Mouse (Mus musculus) heart, embryonic 10.5 days (tissue): ENCODE data around the gene Hopx. TPM values are rescaled to one million over a fixed set of nuclear protein-coding genes. Genes with fewer than 3 reads are reported as not detected.

Experiments used
- DNase-seq: peaks from one replicate; pipeline ENCODE4 v3.0.0-alpha.2; 2017; ENCODE audit warnings: low spot score
- H3K27ac ChIP-seq: fragments of 300-500 bp; sonication (generic); 2 replicates; pipeline ENCODE4 v1.5.1; 2016; ENCODE audit warnings: mild to moderate bottlenecking
- H3K27me3 ChIP-seq: fragments of 300-500 bp; sonication (generic); 2 replicates; pipeline ENCODE4 v1.6.1; 2016; ENCODE audit warnings: mild to moderate bottlenecking; ENCODE audit not compliant: poor library complexity, insufficient read depth, severe bottlenecking
- H3K36me3 ChIP-seq: fragments of 300-500 bp; sonication (generic); 2 replicates; pipeline ENCODE4 v1.6.1; 2016; ENCODE audit warnings: mild to moderate bottlenecking, moderate library complexity
- H3K4me1 ChIP-seq: fragments of 300-500 bp; sonication (generic); 2 replicates; pipeline ENCODE4 v1.6.1; 2016; ENCODE audit warnings: mild to moderate bottlenecking
- H3K4me3 ChIP-seq: fragments of 300-500 bp; sonication (generic); 2 replicates; pipeline ENCODE4 v1.5.1; 2016; ENCODE audit warnings: mild to moderate bottlenecking, moderate library complexity
- H3K9me3 ChIP-seq: fragments of 300-500 bp; sonication (generic); 2 replicates; pipeline ENCODE4 v1.6.1; 2016; ENCODE audit warnings: mild to moderate bottlenecking, moderate library complexity
- WGBS: fragments of 180-500 bp; shearing (Covaris S2); methylation state at CpG from one replicate; pipeline ENCODE4 v1.1.7; 2016; 5-methylcytosine and 5-hydroxymethylcytosine counted together
- polyA plus RNA-seq: library from polyadenylated mRNA; unstranded; fragments of >200 nt; fragmentation: Nextera tagmentation; extraction: Ambion mirVana; gene quantifications from 2 replicates; pipeline ENCODE4 v1.2.1, GENCODE M21; 2016

Gene Hopx
- polyA plus RNA-seq, 1 experiment from 2014 or later = 6.7 TPM

GRCm38 (mm10) chr5:77143076-77143475 is 28.2 kb upstream of the Hopx start:
- Histone ChIP-seq H3K36me3 (no peaks in the 10 kb centered on the region), H3K27me3 (0 out of 2 replicates have a peak, but pooled peaks cover 3% of the 10 kb centered on the region), H3K9me3 (no peaks in the 10 kb centered on the region), H3K4me3 (no peak overlapping the region), H3K27ac (peak overlapping the region; percentile 36; the same call in 1 of the 2 replicates), H3K4me1 (peaks cover 28% of the 10 kb centered on the region)
- no peak for DNase-seq
- 63% methylated on average over 3 of the region's 3 CpGs for WGBS

- 72% methylated on average over 7 of the region's 7 CpGs for WGBS
- H3K9me3 ChIP-seq = no peaks in the 10 kb centered on the region
- no peak overlapping the region for H3K27ac ChIP-seq
- 0 out of 2 replicates have a peak, but pooled peaks cover 3% of the 10 kb centered on the region for H3K27me3 ChIP-seq
- H3K4me3 ChIP-seq = no peak overlapping the region
- peaks cover 30% of the 10 kb centered on the region for H3K4me1 ChIP-seq
- H3K36me3 ChIP-seq = no peaks in the 10 kb centered on the region
- no peak for DNase-seq
These were observed 26.4 kb upstream of the Hopx start for GRCm38 (mm10) chr5:77141336-77141735.

- no peak for DNase-seq
- Histone ChIP-seq H3K27me3 (0 out of 2 replicates have a peak, but pooled peaks cover 3% of the 10 kb centered on the region), H3K4me3 (no peak overlapping the region), H3K36me3 (no peaks in the 10 kb centered on the region), H3K27ac (no peak overlapping the region), H3K9me3 (no peaks in the 10 kb centered on the region), H3K4me1 (peaks cover 30% of the 10 kb centered on the region)
- 89% methylated on average over 6 of the region's 6 CpGs for WGBS
These were observed 25.9 kb upstream of the Hopx start for GRCm38 (mm10) chr5:77140861-77141260.

- H3K4me1 ChIP-seq = peaks cover 30% of the 10 kb centered on the region
- no peaks in the 10 kb centered on the region for H3K9me3 ChIP-seq
- H3K27ac ChIP-seq = peak overlapping the region; percentile 49; the same call in 1 of the 2 replicates
- H3K36me3 ChIP-seq = no peaks in the 10 kb centered on the region
- H3K27me3 ChIP-seq = 0 out of 2 replicates have a peak, but pooled peaks cover 3% of the 10 kb centered on the region
- no peak overlapping the region for H3K4me3 ChIP-seq
- WGBS = 41% methylated on average over 6 of the region's 6 CpGs
- no peak for DNase-seq
These were observed 25.2 kb upstream of the Hopx start for GRCm38 (mm10) chr5:77140108-77140507.

GRCm38 (mm10) chr5:77137701-77138265 is 22.9 kb upstream of the Hopx start:
- peak overlapping the region; percentile 59; the same call in 1 of the 2 replicates for H3K27ac ChIP-seq
- no peaks in the 10 kb centered on the region for H3K9me3 ChIP-seq
- 0 out of 2 replicates have a peak, but pooled peaks cover 3% of the 10 kb centered on the region for H3K27me3 ChIP-seq
- DNase-seq = no peak
- H3K4me1 ChIP-seq = peaks cover 31% of the 10 kb centered on the region
- H3K4me3 ChIP-seq = no peak overlapping the region
- WGBS = 57% methylated on average over 8 of the region's 8 CpGs
- H3K36me3 ChIP-seq = no peaks in the 10 kb centered on the region

DNA sequence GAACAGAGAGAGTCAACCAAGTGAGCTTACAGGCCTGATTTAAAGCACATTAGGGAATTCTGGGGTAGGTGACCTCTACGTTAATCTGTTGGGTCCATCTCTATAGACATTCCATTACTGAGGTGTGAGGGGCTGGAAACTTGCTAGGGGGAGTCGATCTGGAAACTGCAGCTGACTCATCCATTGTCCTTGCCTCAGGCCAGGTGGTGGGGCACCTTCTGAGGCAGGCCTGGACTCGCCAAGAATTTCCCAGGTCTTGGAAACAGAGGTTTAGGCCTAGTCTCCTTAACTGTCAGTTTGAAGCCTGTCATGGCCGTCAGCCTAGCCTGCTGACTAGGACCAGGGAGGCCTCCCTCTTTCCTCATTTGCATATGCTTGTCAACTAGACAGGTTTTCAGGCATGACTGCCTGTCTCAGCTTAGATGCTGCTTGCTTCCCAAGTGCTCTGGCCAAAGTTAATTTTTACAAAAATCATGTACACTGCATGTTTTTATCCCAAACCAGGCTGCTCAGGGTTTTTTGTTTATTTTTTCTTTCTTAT is 21.8 kb upstream of the Hopx start:
- Histone ChIP-seq H3K9me3 (no peaks in the 10 kb centered on the region), H3K4me3 (no peak overlapping the region), H3K36me3 (no peaks in the 10 kb centered on the region), H3K4me1 (peaks cover 38% of the 10 kb centered on the region), H3K27me3 (0 out of 2 replicates have a peak, but pooled peaks cover 3% of the 10 kb centered on the region), H3K27ac (peak overlapping the region; percentile 37; the same call in 1 of the 2 replicates)
- DNase-seq = no peak
- 69% methylated on average over 4 of the region's 4 CpGs for WGBS

DNA sequence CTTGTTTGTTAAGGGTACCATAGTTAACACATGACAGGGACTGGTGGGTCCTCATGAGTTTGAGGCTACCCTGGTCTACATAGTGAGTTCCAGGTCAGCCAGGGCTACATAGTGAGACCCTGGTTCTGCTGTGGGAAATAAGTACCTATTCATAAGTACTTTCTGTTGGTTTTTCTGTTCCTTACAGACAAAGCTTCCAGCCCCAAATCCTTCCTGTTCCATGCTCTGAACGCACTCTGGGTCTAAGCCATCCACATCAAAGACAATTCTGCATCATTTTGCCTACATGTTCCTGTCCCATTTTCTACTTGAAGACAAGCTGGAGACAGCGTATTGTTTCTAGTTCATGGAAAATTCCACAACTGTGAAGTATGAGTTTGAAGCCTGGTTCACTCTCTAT is 20.0 kb upstream of the Hopx start:
- DNase-seq = no peak
- H3K4me3 ChIP-seq = no peak overlapping the region
- no peak overlapping the region for H3K27ac ChIP-seq
- WGBS = 90% methylated on average over 2 of the region's 2 CpGs
- H3K36me3 ChIP-seq = no peaks in the 10 kb centered on the region
- 0 out of 2 replicates have a peak, but pooled peaks cover 3% of the 10 kb centered on the region for H3K27me3 ChIP-seq
- H3K9me3 ChIP-seq = no peaks in the 10 kb centered on the region
- H3K4me1 ChIP-seq = peaks cover 48% of the 10 kb centered on the region

DNA sequence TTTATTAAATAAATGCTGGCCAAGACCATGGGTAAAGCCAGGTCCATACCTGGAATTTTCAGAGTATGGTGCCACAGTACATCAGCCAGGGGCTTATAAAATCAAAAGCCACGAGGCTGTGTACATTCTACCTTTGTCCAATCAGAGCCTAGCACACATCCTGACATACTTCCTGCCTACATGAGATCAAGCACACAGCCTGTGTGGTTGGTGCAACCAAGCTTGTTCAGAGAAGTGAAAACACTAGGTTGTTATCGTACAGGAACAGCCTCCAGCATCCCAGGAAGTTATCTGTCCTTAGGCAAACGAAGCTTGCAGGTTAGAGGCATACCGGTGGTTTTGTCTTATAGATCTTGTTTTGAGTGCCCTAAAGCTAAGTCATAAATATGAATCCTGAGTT is 19.5 kb upstream of the Hopx start:
- no peaks in the 10 kb centered on the region for H3K9me3 ChIP-seq
- 0 out of 2 replicates have a peak, but pooled peaks cover 3% of the 10 kb centered on the region for H3K27me3 ChIP-seq
- peaks cover 49% of the 10 kb centered on the region for H3K4me1 ChIP-seq
- H3K36me3 ChIP-seq = no peaks in the 10 kb centered on the region
- DNase-seq = no peak
- no peak overlapping the region for H3K27ac ChIP-seq
- 62% methylated on average over 4 of the region's 4 CpGs for WGBS
- H3K4me3 ChIP-seq = no peak overlapping the region

- no peak overlapping the region for H3K27ac ChIP-seq
- DNase-seq = no peak
- no peaks in the 10 kb centered on the region for H3K9me3 ChIP-seq
- H3K4me1 ChIP-seq = peaks cover 53% of the 10 kb centered on the region
- no peaks in the 10 kb centered on the region for H3K36me3 ChIP-seq
- H3K4me3 ChIP-seq = no peak overlapping the region
- H3K27me3 ChIP-seq = 0 out of 2 replicates have a peak, but pooled peaks cover under 1% of the 10 kb centered on the region
- WGBS = 77% methylated on average over 5 of the region's 5 CpGs
These were observed 19.0 kb upstream of the Hopx start for GRCm38 (mm10) chr5:77133960-77134359.

DNA sequence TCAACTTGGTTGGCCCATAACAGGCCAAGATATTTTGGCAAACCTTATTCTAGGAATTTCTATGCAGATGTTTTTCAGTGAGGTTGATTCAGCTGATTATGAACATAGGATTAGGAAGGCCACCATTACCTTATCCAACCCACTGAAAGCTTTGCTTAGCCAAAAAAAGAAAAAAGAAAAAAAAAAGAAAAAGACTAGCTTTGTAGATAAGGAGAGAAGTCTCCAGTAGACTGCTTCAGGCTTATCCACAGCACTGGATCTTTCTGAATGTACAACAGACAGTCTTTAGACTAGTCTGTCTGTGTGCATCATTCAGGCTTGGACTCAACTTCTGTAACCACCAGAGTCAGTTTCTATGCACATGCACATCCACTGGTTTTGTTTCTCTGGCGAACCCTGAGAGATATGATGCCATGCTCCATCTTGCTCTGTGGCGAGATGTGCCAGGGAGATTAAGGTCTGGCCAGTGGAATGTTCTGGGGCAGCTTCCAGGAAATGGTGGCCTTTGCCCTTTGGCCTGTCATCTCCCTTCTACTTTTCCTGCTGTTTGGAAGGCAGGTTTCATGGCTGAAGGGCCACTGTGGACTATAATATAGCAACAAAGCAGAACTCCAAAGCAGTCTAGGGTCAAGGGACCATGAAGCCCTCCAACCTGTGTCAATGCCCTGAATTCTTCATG is 17.7 kb upstream of the Hopx start:
- H3K4me3 ChIP-seq = no peak overlapping the region
- peaks cover 46% of the 10 kb centered on the region for H3K4me1 ChIP-seq
- WGBS = 85% methylated on average over 2 of the region's 2 CpGs
- DNase-seq = no peak
- peak overlapping the region; percentile 30; the same call in 1 of the 2 replicates for H3K27ac ChIP-seq
- H3K36me3 ChIP-seq = no peaks in the 10 kb centered on the region
- no peaks in the 10 kb centered on the region for H3K27me3 ChIP-seq
- H3K9me3 ChIP-seq = no peaks in the 10 kb centered on the region

- 86% methylated on average over 8 of the region's 8 CpGs for WGBS
- Histone ChIP-seq H3K27ac (peak overlapping the region; percentile 82), H3K4me3 (no peak overlapping the region), H3K9me3 (no peaks in the 10 kb centered on the region), H3K36me3 (no peaks in the 10 kb centered on the region), H3K27me3 (no peaks in the 10 kb centered on the region), H3K4me1 (peaks cover 43% of the 10 kb centered on the region)
- DNase-seq = no peak
These were observed 17.0 kb upstream of the Hopx start for GRCm38 (mm10) chr5:77131879-77132278.

DNA sequence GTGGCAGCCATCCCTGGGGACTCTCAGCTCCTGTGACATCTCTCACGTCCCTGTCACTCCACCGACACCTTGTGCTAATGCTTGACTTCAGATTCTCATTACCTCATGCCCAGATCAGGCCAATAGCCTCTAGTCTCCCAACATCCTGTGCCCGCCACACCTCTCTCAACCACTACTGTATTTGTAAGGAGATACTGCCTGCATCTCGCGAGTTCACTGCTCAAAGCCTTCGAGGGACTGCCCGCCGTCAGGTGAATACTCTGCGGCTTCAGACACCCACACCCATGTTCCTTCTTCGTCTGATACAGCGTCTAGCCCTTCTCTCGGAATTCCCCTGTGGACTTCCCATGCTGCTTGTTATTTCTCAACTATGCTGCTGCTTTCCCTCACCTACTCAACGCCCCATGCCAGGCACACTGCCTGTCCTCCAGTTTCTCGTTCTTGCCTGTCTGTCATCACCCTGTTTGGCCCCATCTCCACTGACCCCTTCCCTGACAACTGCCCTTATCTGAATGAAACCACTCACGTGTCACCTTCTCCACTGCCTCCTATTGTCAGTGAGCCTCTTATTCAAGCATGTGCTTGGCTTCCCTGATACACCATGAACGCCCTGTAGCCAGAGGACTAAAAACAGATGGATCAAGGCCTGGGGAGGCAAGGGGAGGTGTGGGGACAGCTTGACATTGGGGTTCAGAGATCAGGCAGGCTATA is 15.5 kb upstream of the Hopx start:
- peaks cover 49% of the 10 kb centered on the region for H3K4me1 ChIP-seq
- H3K27me3 ChIP-seq = no peaks in the 10 kb centered on the region
- peak; percentile 94 for DNase-seq
- no peaks in the 10 kb centered on the region for H3K36me3 ChIP-seq
- H3K4me3 ChIP-seq = peak overlapping the region; percentile 36
- WGBS = 19% methylated on average over 16 of the region's 16 CpGs
- H3K27ac ChIP-seq = peak overlapping the region; percentile 82
- no peaks in the 10 kb centered on the region for H3K9me3 ChIP-seq
